Mouse (Mus musculus) embryonic facial prominence, embryonic 14.5 days (tissue): ENCODE results near the gene Sec14l3. TPM values are rescaled to one million over a fixed set of nuclear protein-coding genes. Genes with fewer than 3 reads are reported as not detected.

Experiments
- ATAC-seq: fragments of 200-750 bp; cut with Nextera tagmentation; 2 replicates; pipeline ENCODE4 v1.8.0; 2017; ENCODE audit warnings: low read depth, moderate number of reproducible peaks, moderate TSS enrichment
- DNase-seq: peaks from one replicate; pipeline ENCODE4 v3.0.0-alpha.2; 2015; ENCODE audit warnings: low spot score
- H3K27ac ChIP-seq: fragments of 300-500 bp; sonication (generic); replicated peaks from 2 replicates; pipeline ENCODE4 v1.5.1; 2014; ENCODE audit warnings: low read depth, mild to moderate bottlenecking, low read length, moderate library complexity
- H3K27me3 ChIP-seq: fragments of 300-500 bp; sonication (generic); replicated peaks from 2 replicates; pipeline ENCODE4 v1.6.1; 2014; ENCODE audit warnings: low read length; ENCODE audit not compliant: control insufficient read depth, insufficient read depth
- H3K36me3 ChIP-seq: fragments of 300-500 bp; sonication (generic); 2 replicates; pipeline ENCODE4 v1.6.1; 2014; ENCODE audit warnings: low read length, mixed read lengths; ENCODE audit not compliant: control insufficient read depth, insufficient read depth
- H3K4me1 ChIP-seq: fragments of 300-500 bp; sonication (generic); 2 replicates; pipeline ENCODE4 v1.6.1; 2014; ENCODE audit warnings: antibody characterized with exemption, low read length; ENCODE audit not compliant: control insufficient read depth, insufficient read depth
- H3K4me2 ChIP-seq: fragments of 300-500 bp; sonication (generic); 2 replicates; pipeline ENCODE4 v1.6.1; 2014; ENCODE audit warnings: low read depth, mild to moderate bottlenecking, low read length, moderate library complexity, mixed read lengths
- H3K4me3 ChIP-seq: fragments of 300-500 bp; sonication (generic); 2 replicates; pipeline ENCODE4 v1.5.1; 2014; ENCODE audit warnings: low read depth, mild to moderate bottlenecking, low read length
- H3K9ac ChIP-seq: fragments of 300-500 bp; sonication (generic); 2 replicates; pipeline ENCODE4 v1.6.1; 2014; ENCODE audit warnings: low read depth, mild to moderate bottlenecking, low read length, moderate library complexity, mixed read lengths
- H3K9me3 ChIP-seq: fragments of 300-500 bp; sonication (generic); 2 replicates; pipeline ENCODE4 v1.6.1; 2016; ENCODE audit warnings: low read length; ENCODE audit not compliant: control insufficient read depth
- WGBS: fragments of 180-500 bp; shearing (Covaris S2); extraction: QIAGEN DNeasy Blood & Tissue Kit; methylation state at CpG from one replicate; pipeline ENCODE4 v1.1.7; 2014; 5-methylcytosine and 5-hydroxymethylcytosine counted together
- polyA plus RNA-seq: library from polyadenylated mRNA; unstranded; fragments of >200 nt; fragmentation: Nextera tagmentation; extraction: Ambion mirVana; gene quantifications from 2 replicates; pipeline ENCODE4 v1.2.1, GENCODE M21; 2014

Sec14l3 gene
- polyA plus RNA-seq, 1 experiment from 2014 or later = 6.8 TPM

DNA sequence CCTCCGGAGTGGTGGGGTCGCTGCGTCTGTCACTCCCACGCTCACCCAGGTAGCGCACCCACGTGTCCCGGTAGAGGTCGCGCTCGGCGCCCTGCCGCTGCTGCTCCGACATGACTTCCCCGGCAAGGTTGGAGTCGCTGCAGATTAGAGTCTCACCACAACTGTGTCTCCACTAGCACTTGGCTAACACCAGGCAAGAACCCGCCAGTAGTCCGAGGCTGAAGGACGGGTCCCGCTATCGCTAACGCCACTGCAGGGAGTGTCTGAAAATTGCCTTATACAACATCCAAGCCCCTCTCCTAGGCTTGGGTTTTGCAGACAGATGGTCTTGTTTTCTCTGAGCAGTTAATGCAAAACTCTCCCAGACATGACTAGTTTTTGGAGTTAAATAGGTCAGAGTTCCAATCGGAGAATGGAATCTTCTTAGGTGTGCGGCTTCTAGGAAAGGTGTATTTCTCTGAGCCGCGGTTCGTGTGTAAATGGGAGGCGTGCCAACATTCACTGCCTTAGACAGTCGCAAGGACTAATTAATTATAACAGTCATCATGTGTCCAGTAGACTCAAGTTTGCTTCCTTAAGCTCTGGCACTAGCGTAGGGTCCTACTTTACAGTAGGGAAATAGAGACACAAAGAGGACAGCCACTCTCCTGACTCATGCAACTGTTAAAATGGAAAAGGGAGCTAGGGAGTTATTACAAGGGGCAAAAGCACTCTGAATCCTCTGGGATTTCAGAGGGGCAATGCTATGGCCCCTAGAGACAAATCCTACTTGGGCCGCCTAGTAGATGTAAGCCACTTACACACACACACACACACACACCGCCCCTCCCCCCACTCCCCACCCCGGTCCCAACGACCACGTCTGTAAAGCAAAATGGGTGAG is 30.8 kb downstream of the Sec14l3 start, which contains the start of gene Mtfp1:
Mtfp1 (minus strand) TSS at position 275 of the 883 bp plus-strand sequence.
- no peaks in the 10 kb centered on the region for H3K36me3 ChIP-seq
- no peaks in the 10 kb centered on the region for H3K27me3 ChIP-seq
- DNase-seq (peak; percentile 80), ATAC-seq (peak; percentile 22; the same call in 1 of the 2 replicates)
- peak within 1 kb of the TSS; percentile 57 for H3K4me3 ChIP-seq
- H3K27ac ChIP-seq = peak within 1 kb of the TSS; percentile 80
- peaks cover 17% of the 10 kb centered on the region for H3K4me1 ChIP-seq
- H3K4me2 ChIP-seq = peak within 1 kb of the TSS; percentile 86
- H3K9me3 ChIP-seq = peaks cover 4% of the 10 kb centered on the region; the same call in 1 of the 2 replicates
- WGBS = 11% methylated on average over 23 of the region's 34 CpGs
- peak within 1 kb of the TSS; percentile 64 for H3K9ac ChIP-seq

DNA sequence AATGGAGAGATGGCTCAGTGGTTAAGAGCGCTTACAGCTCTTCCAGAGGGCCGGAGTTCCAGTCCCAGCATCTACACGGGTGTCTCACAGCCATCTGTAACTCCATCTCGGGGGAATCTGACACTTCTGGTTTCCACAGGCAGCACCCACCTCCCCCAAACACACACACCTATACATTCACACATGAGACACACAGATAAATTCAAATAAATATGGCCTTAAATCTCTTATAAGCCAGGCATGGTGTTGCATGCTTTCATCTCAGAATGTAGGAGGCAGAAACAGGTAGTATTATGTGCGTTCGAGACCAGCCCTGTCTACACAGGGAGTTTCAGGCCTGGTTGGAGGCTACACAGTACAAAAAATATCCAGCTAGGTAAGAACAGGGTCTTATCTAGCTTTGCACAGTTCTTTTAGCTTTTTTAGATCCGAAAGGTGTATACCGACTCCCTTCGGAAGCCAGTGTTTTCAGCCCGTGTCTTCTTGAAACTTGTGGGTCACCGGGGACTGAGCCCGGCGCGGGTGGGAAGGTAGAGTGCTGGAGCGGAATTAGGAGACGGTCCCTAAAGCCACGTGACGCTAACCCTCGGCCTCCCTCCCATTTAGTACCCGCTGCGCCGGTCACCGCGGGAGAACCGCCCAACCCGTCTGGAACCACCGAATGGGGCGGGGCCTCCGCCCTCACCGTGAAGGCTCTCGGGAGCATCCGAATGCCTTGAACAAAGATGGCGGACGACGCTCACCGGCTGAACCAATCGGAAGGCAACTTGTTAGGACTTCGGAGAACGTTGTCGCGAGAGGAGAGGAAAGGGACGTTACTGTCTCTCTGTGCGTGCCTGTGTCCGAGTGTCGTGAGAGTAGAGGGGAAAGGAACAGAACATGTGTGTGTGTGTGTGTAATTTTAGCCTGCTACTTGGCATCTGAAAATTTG is 31.7 kb downstream of the Sec14l3 start:
- H3K27ac ChIP-seq = peak overlapping the region; percentile 84
- H3K4me3 ChIP-seq = peak overlapping the region; percentile 57
- no peaks in the 10 kb centered on the region for H3K27me3 ChIP-seq
- no peaks in the 10 kb centered on the region for H3K9me3 ChIP-seq
- peak overlapping the region; percentile 86 for H3K4me2 ChIP-seq
- 2% methylated on average over 45 of the region's 45 CpGs for WGBS
- peak overlapping the region; percentile 85 for H3K9ac ChIP-seq
- no peaks in the 10 kb centered on the region for H3K36me3 ChIP-seq
- H3K4me1 ChIP-seq = peaks cover 17% of the 10 kb centered on the region
- DNase-seq = peak; percentile 100
- ATAC-seq = peak; percentile 95

DNA sequence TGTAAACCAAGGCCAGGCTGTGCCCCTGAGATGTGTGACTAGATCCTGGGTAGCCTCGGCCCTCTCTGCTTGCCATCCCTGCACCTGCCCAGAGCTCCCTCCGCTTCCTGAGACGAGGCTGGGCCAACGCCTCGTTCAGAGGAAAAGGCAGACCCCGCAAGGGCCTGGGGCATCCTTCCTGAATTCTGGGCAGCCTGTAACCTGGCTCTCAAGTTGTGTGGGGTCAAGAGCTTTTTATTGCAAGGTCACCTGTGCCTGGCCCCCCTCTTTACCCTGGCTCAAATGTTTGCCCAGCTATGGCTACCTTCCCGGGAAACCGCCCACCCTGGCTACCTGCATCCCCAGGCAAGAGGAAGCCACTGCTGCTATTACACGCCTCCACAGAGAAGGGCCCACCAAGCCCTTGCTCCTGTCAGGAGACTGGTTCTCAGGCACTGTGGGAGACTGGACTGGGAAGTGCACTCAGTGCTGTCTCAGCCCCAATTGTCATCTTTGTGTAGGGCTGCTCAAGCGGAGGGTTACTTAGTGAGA is 32.5 kb downstream of the Sec14l3 start:
- H3K9ac ChIP-seq = peak overlapping the region; percentile 85
- ATAC-seq = no peak
- WGBS = 33% methylated on average over 9 of the region's 10 CpGs
- no peak for DNase-seq
- H3K27me3 ChIP-seq = no peaks in the 10 kb centered on the region
- H3K9me3 ChIP-seq = no peaks in the 10 kb centered on the region
- H3K4me1 ChIP-seq = peaks cover 17% of the 10 kb centered on the region
- H3K36me3 ChIP-seq = no peaks in the 10 kb centered on the region
- peak overlapping the region; percentile 86 for H3K4me2 ChIP-seq
- H3K27ac ChIP-seq = peak overlapping the region; percentile 84
- peak overlapping the region; percentile 57 for H3K4me3 ChIP-seq

DNA sequence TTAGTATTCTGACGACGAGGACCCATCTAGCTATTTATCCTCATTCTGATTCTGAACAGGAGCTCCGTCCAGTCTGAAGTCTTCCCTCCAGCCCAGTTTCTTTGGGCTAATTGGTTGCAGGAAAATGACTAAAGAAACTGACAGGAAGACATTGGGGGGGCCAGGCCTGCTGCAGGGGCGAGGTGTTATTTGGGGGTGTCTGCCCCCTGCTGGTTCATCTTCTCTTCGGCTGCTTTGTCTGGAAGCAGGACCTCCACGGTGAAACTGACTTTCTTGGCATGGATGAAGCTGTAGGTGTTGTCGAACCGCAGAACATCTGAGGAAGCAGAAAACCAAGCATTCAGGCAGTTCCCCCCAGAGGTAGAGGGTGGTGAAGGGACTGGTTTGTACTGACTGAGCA is 33.5 kb downstream of the Sec14l3 start:
- 55% methylated on average over 8 of the region's 8 CpGs for WGBS

DNA sequence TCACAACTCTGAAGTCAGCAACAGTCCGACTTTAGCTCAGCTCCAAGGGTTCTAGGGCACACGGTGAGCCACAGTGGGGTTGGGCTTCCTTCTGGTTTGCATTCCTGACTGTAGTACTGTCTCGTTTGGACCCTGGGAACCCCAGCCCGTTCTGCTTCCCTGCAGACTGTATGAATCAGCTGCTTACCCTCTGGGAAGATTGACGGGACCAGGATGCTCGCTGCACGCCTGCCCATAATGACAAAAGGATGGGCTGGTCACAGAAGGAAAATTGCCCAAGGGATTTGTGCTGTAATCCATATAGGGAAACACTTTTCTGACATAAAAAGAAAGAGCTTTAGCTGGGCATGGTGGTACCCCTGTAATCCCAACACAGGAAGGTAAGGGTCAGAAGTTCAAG is 34.2 kb downstream of the Sec14l3 start:
- peaks cover 17% of the 10 kb centered on the region for H3K4me1 ChIP-seq
- ATAC-seq (no peak), DNase-seq (no peak)
- H3K27ac ChIP-seq = no peak overlapping the region
- H3K27me3 ChIP-seq = no peaks in the 10 kb centered on the region
- H3K9me3 ChIP-seq = no peaks in the 10 kb centered on the region
- no peak overlapping the region for H3K4me2 ChIP-seq
- H3K4me3 ChIP-seq = no peak overlapping the region
- WGBS = 59% methylated on average over 7 of the region's 7 CpGs
- no peaks in the 10 kb centered on the region for H3K36me3 ChIP-seq
- H3K9ac ChIP-seq = no peak overlapping the region

More for the DNA sequence above, 33.5 kb downstream of the Sec14l3 start:
- no peaks in the 10 kb centered on the region for H3K27me3 ChIP-seq
- no peaks in the 10 kb centered on the region for H3K36me3 ChIP-seq
- H3K27ac ChIP-seq = no peak overlapping the region
- H3K4me3 ChIP-seq = no peak overlapping the region
- H3K9me3 ChIP-seq = no peaks in the 10 kb centered on the region
- H3K4me1 ChIP-seq = peaks cover 17% of the 10 kb centered on the region
- no peak overlapping the region for H3K4me2 ChIP-seq
- no peak for ATAC-seq
- H3K9ac ChIP-seq = no peak overlapping the region
- DNase-seq = no peak

DNA sequence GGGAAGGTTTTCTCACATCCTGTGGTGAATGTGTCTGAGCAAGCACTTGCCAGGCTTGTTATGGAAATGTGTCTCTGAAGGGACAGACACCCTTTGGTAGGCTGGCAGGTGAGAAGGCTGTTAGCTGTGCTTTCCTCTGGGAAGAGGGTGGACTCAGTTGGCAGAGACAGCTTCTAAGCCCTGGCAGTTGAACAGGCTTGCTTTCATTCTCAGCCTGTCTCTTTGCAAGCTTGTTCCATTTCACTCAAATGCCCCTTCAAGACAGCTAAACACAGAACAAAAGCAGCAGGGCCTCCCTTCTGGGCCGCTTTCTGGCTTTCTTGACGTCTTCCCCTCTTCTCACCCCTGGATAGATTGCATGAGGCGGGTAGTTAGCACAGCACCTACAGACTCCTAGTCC is 34.8 kb downstream of the Sec14l3 start:
- Histone ChIP-seq H3K4me3 (no peak overlapping the region), H3K4me2 (no peak overlapping the region), H3K27ac (no peak overlapping the region), H3K27me3 (no peaks in the 10 kb centered on the region), H3K9ac (no peak overlapping the region), H3K9me3 (no peaks in the 10 kb centered on the region), H3K36me3 (no peaks in the 10 kb centered on the region), H3K4me1 (peaks cover 15% of the 10 kb centered on the region)
- DNase-seq = no peak
- WGBS = 77% methylated on average over 3 of the region's 3 CpGs
- ATAC-seq = no peak

DNA sequence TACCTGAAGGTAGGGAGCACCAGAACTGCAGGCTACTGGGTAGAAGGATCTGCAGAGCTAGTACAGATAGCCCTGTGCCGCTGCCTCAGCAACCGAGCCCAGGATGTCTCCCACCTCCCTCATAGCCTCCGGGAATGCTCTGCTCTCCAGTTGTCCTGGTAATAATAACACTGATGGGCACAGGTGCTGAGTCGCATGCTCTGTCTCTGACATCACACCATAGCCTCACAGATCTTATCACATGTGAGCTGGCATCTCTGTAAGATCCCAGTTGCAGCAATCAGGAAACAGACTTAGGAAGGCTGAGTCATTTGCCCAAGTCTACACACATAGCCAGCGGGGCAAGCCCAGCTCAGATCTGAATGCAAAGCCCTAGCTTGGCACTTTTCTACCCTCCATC is 37.2 kb downstream of the Sec14l3 start:
- H3K36me3 ChIP-seq = no peaks in the 10 kb centered on the region
- no peaks in the 10 kb centered on the region for H3K27me3 ChIP-seq
- 73% methylated on average over 5 of the region's 5 CpGs for WGBS
- no peak overlapping the region for H3K4me3 ChIP-seq
- no peak for ATAC-seq
- no peak overlapping the region for H3K27ac ChIP-seq
- H3K4me1 ChIP-seq = peaks cover 3% of the 10 kb centered on the region; the same call in 1 of the 2 replicates
- H3K4me2 ChIP-seq = no peak overlapping the region
- H3K9ac ChIP-seq = no peak overlapping the region
- H3K9me3 ChIP-seq = no peaks in the 10 kb centered on the region
- no peak for DNase-seq

DNA sequence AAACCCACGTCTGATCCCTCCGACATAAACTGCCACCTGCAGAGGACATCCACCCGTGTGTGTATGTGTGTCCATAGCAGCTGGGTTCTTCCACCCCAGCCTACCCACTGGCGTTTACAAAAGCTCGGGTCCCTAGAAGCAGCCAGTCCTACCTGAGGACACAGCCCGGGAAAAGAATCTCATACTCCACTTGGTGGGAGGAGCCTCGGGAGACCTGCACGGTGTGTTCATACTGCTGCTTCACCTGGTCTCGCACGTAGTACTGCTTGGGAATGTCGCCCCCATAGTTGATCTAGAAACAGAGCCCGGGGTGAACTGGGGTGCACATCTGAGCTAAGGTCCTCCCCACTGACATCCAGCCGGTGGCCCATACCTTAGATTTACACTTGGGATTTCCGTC is 38.9 kb downstream of the Sec14l3 start:
- DNase-seq (no peak), ATAC-seq (no peak)
- H3K9ac ChIP-seq = no peak overlapping the region
- no peaks in the 10 kb centered on the region for H3K27me3 ChIP-seq
- 69% methylated on average over 14 of the region's 14 CpGs for WGBS
- no peaks in the 10 kb centered on the region for H3K9me3 ChIP-seq
- no peak overlapping the region for H3K4me2 ChIP-seq
- H3K36me3 ChIP-seq = no peaks in the 10 kb centered on the region
- no peaks in the 10 kb centered on the region for H3K4me1 ChIP-seq
- no peak overlapping the region for H3K27ac ChIP-seq
- no peak overlapping the region for H3K4me3 ChIP-seq
